Mouse (Mus musculus) forebrain, postnatal 0 days (tissue): ENCODE results near the gene Rab30. TPM values are rescaled to one million over a fixed set of nuclear protein-coding genes. Genes with fewer than 3 reads are reported as not detected.

Source experiments
- ATAC-seq: fragments of 200-750 bp; cut with Nextera tagmentation; 2 replicates; pipeline ENCODE4 v1.8.0; 2017; ENCODE audit warnings: mild to moderate bottlenecking, moderate library complexity
- DNase-seq: peaks from one replicate; pipeline ENCODE4 v3.0.0-alpha.2; 2015
- H3K27ac ChIP-seq: fragments of 300-500 bp; sonication (generic); 2 replicates; pipeline ENCODE4 v1.5.1; 2014; ENCODE audit warnings: low read depth, mild to moderate bottlenecking, antibody characterized with exemption, low read length, moderate library complexity, mixed read lengths
- H3K27me3 ChIP-seq: fragments of 300-500 bp; sonication (generic); 2 replicates; pipeline ENCODE4 v1.6.1; 2014; ENCODE audit warnings: mild to moderate bottlenecking, low read length, mixed read lengths; ENCODE audit not compliant: insufficient read depth
- H3K36me3 ChIP-seq: fragments of 300-500 bp; sonication (generic); 2 replicates; pipeline ENCODE4 v1.6.1; 2014; ENCODE audit warnings: mild to moderate bottlenecking, moderate library complexity; ENCODE audit not compliant: insufficient read depth
- H3K4me1 ChIP-seq: fragments of 300-500 bp; sonication (generic); 2 replicates; pipeline ENCODE4 v1.6.1; 2014; ENCODE audit warnings: antibody characterized with exemption; ENCODE audit not compliant: insufficient read depth
- H3K4me2 ChIP-seq: fragments of 300-500 bp; sonication (generic); 2 replicates; pipeline ENCODE4 v1.6.1; 2014; ENCODE audit warnings: low read depth, mild to moderate bottlenecking, moderate library complexity
- H3K4me3 ChIP-seq: fragments of 300-500 bp; sonication (generic); 2 replicates; pipeline ENCODE4 v1.5.1; 2014; ENCODE audit warnings: low read depth, low read length, mixed read lengths
- H3K9ac ChIP-seq: fragments of 300-500 bp; sonication (generic); 2 replicates; pipeline ENCODE4 v1.6.1; 2014; ENCODE audit warnings: mild to moderate bottlenecking
- H3K9me3 ChIP-seq: fragments of 300-500 bp; sonication (generic); 2 replicates; pipeline ENCODE4 v1.6.1; 2016; ENCODE audit warnings: low read length
- CTCF ChIP-seq: sonication (generic); IDR thresholded peaks from 2 replicates; pipeline ENCODE4 v1.5.1; 2016; ENCODE audit warnings: antibody characterized with exemption, control low read depth, low read depth
- WGBS: fragments of 180-500 bp; shearing (Covaris S2); extraction: QIAGEN DNeasy Blood & Tissue Kit; methylation state at CpG from one replicate; pipeline ENCODE4 v1.1.7; 2014; 5-methylcytosine and 5-hydroxymethylcytosine counted together
- polyA plus RNA-seq: library from polyadenylated mRNA; unstranded; fragments of >200 nt; fragmentation: Nextera tagmentation; extraction: Ambion mirVana; gene quantifications from 2 replicates; pipeline ENCODE4 v1.2.1, GENCODE M21; 2015
- total RNA-seq: library from RNA; depleted of rRNA; stranded (reverse); fragments of >200 nt; gene quantifications from 2 replicates; pipeline ENCODE4 v1.2.3, GENCODE M21; 2014

Rab30 gene
- total and polyA plus RNA-seq, 2 experiments from 2014 or later: 14.7 to 36.1 TPM

DNA sequence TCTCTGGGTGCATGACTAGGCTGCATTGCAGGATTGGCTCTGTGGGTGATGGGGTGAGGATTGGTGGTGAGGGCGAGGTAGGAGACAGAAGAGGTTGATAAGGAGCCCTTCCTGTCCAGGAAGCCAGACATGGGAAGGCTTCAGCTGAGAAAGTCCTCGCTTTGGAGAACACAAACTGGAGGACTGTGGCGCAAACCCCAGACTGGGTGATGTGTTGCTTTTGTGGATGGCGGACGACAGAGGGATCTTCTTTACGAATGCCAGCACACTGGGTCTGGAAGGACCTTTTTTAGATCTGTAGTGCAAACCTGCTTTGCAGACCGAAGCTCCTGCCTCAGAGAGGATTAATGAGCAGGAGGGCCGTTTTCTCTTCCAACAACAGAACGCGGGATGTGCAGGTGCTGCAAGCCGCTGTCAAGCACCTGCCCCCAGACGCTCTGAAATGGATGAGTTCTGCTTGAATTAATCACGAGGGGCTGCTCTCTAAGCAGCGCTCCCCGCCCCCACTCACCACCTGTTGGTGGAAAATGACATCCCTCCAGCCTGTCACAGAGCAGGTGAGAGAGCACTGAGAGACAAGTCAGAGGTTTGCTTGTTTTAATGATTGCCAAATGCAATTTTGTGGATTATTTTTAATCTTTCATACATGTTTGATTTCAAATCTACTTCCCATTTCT lies 65.2 kb downstream of the Rab30 start:
- Histone ChIP-seq H3K4me1 (no peaks in the 10 kb centered on the region), H3K4me2 (peak overlapping the region; percentile 14; the same call in 1 of the 2 replicates), H3K36me3 (no peaks in the 10 kb centered on the region), H3K4me3 (no peak overlapping the region), H3K27me3 (no peaks in the 10 kb centered on the region), H3K27ac (0 out of 2 replicates have a peak overlapping the region, but pooled peaks have one; percentile 45), H3K9me3 (no peaks in the 10 kb centered on the region), H3K9ac (no peak overlapping the region)
- peak; percentile 55 for DNase-seq
- 32% methylated on average over 15 of the region's 15 CpGs for WGBS
- TF ChIP-seq CTCF: no peak
- ATAC-seq: peak; percentile 77

DNA sequence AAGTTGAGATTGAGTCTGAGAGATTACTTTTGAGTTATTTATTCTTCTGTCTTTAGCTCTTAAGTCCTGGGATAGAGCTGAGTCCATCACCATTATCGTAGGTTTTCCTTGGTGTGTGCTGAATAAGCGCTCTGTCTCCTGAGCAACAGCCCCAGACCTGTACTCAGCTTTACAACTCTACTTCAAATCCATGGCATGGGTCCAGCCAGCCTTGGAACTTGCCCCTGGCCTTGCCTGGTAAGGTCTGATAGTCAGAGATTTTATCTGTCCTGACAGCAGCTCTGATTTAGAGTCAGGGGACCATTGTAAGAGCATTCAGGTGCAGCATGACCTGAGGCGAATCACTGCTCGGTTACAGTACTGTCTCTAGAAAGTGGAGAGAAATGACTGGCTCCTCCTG lies 66.1 kb downstream of the Rab30 start:
- DNase-seq: no peak
- Histone ChIP-seq H3K36me3 (no peaks in the 10 kb centered on the region), H3K9ac (no peak overlapping the region), H3K4me1 (no peaks in the 10 kb centered on the region), H3K27me3 (no peaks in the 10 kb centered on the region), H3K27ac (no peak overlapping the region), H3K4me2 (no peak overlapping the region), H3K9me3 (no peaks in the 10 kb centered on the region), H3K4me3 (no peak overlapping the region)
- 82% methylated on average over 4 of the region's 4 CpGs for WGBS
- ATAC-seq: no peak
- TF ChIP-seq CTCF: no peak

DNA sequence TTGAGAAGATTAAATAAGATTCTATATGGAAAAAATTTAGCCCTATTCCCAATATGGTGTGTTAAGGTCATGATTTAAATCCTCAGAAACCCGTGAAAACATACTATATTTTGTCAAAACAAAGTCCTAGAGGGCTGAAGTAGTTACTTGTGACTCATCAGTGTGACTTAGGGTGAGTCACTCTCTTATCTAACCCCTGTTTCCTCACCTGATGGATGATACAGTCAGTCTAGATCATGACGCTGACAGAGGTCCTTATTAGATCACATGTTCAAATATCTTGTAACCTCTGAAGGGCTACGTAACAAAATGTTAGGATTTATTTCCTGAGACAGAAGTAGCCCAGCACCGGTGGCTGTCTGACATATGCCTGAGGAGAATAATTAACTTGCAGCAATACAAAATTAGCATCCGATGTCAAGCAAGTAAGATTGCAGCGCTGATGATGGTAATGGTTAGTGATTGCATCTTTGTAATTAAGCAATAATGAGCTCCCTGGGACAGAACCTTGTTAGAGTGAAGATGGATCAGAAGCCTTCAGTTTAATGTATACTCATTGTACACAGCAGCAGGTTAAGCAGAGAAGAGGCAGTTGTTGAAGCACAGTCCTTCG lies 70.4 kb downstream of the Rab30 start:
- Histone ChIP-seq H3K27me3 (no peaks in the 10 kb centered on the region), H3K4me2 (no peak overlapping the region), H3K4me1 (no peaks in the 10 kb centered on the region), H3K27ac (no peak overlapping the region), H3K9ac (no peak overlapping the region), H3K9me3 (no peaks in the 10 kb centered on the region), H3K36me3 (no peaks in the 10 kb centered on the region), H3K4me3 (no peak overlapping the region)
- ATAC-seq (no peak), DNase-seq (no peak)
- no peak for TF ChIP-seq CTCF
- 60% methylated on average over 7 of the region's 7 CpGs for WGBS

DNA sequence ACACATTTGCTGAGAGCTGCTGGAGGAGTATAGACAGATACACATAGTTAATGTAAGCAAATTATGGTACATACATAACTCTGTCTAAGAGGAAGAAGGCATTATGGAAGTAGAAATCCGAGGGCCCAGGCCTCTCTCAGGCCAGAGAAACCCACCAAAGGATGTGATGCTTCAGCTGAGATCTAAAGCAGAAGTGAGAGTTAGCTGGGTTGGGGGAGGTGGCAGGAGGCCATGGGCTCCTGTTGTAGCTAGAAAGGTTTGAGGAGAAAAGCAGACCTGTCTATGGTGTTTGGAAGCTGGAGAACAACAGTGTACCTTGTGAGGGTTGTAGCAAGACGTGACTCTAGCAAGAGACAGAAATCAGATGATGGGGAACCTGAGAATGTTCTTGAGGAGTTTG lies 75.8 kb downstream of the Rab30 start:
- no peak for TF ChIP-seq CTCF

DNA sequence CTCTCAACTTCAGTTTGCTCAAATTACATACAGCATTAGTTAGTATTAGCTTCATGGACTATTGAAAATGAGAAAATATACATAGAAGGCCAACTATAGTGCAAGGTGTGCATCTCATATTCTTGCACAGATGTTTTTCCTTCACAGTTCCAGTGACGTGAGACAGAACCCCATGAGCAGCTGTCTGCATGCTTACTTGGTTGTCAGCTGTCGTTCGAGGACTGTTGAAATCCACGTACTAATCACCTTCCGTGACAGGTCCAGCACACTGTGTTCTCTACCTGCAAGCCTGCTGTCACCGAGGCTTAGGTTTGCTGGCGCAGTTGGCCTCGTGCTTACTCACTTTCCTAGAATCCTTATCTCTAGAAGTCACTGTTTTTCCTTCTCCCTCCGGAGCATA lies 76.5 kb downstream of the Rab30 start:
- H3K27me3 ChIP-seq: no peaks in the 10 kb centered on the region
- TF ChIP-seq CTCF: no peak
- no peak overlapping the region for H3K4me2 ChIP-seq
- H3K36me3 ChIP-seq: no peaks in the 10 kb centered on the region
- 90% methylated on average over 9 of the region's 9 CpGs for WGBS
- no peak overlapping the region for H3K9ac ChIP-seq
- no peak for DNase-seq
- no peak overlapping the region for H3K4me3 ChIP-seq
- H3K4me1 ChIP-seq: no peaks in the 10 kb centered on the region
- no peak for ATAC-seq
- H3K9me3 ChIP-seq: no peaks in the 10 kb centered on the region
- no peak overlapping the region for H3K27ac ChIP-seq

More for the DNA sequence above, 75.8 kb downstream of the Rab30 start:
- H3K4me1 ChIP-seq: no peaks in the 10 kb centered on the region
- H3K27me3 ChIP-seq: no peaks in the 10 kb centered on the region
- no peak overlapping the region for H3K4me2 ChIP-seq
- no peaks in the 10 kb centered on the region for H3K36me3 ChIP-seq
- no peaks in the 10 kb centered on the region for H3K9me3 ChIP-seq
- ATAC-seq: no peak
- no peak overlapping the region for H3K27ac ChIP-seq
- WGBS: 86% methylated on average over 2 of the region's 2 CpGs
- no peak overlapping the region for H3K9ac ChIP-seq
- no peak for DNase-seq
- H3K4me3 ChIP-seq: no peak overlapping the region

DNA sequence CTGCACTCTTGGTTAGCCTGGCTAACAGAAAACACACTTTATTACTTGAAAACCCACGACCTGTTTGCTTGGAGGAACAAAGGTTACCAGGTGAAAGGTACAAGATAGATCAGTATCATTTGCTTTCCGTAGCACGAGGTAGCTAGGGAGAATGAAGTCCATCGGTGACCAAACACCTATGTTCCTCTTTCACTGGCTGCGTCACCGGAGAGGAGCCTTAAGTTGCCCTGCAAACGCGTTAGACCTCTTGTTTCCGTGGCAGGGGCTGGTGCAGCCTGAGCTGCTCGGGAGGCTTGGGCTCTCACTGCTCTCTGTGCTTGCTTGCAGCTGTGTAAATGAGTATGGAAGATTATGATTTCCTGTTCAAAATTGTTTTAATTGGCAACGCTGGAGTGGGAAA lies 78.3 kb downstream of the Rab30 start:
- Histone ChIP-seq H3K4me1 (no peaks in the 10 kb centered on the region), H3K9ac (no peak overlapping the region), H3K27ac (no peak overlapping the region), H3K9me3 (no peaks in the 10 kb centered on the region), H3K36me3 (peaks cover 3% of the 10 kb centered on the region; the same call in 1 of the 2 replicates), H3K4me3 (no peak overlapping the region), H3K27me3 (no peaks in the 10 kb centered on the region), H3K4me2 (no peak overlapping the region)
- ATAC-seq: no peak
- WGBS: 87% methylated on average over 11 of the region's 11 CpGs
- no peak for TF ChIP-seq CTCF
- DNase-seq: no peak

DNA sequence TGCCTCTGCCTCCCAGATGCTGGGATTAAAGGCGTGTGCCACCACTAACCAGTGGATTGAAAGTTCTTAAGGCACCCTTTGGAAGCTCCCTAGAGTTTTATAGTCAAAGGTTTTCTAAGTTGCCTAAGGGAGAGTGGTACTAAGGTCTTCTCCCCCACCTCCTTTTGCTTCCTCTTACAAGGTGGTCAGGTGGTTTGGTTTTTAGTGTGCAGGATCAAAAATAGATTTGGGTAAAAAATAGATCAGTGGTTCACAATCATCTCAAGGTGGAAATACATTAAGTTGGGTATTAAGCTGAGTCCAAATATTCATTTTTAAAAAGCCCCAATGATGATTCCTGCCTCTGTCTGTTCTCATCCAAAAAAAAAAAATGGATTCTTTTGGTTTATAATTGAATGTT lies 79.0 kb downstream of the Rab30 start:
- WGBS: 86% methylated on average over 1 of the region's 1 CpGs
- H3K27ac ChIP-seq: no peak overlapping the region
- no peak for ATAC-seq
- no peak overlapping the region for H3K4me2 ChIP-seq
- no peaks in the 10 kb centered on the region for H3K9me3 ChIP-seq
- H3K4me3 ChIP-seq: no peak overlapping the region
- peaks cover 7% of the 10 kb centered on the region for H3K36me3 ChIP-seq
- no peak for TF ChIP-seq CTCF
- H3K9ac ChIP-seq: no peak overlapping the region
- H3K27me3 ChIP-seq: no peaks in the 10 kb centered on the region
- DNase-seq: no peak
- H3K4me1 ChIP-seq: no peaks in the 10 kb centered on the region
